ENCODE assay signal across 25 mouse cellular contexts in the genomic region with DNA sequence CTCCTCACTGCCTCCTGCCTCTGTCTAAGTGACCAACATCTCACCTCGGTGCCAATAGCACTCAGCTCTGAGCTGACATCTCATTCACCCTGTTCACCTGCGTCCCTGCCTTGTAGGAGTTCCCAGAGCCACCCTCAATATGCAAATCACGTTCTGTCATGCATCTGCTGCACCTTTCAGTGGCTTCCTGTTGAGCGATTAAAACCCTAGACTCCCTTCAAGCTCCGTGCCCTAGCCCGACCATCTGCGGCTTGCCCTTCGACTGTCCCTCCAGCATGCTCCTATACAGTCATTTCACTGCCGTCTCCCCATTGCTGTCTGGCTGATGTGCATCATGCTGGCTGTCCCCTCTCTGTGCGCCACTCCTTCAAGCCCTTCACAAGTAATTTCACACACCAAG.
A peak's percentile ranks its signal among the peaks of the same experiment; 100 is the strongest.
DNase-seq lines count a peak whose midpoint lies in the region; ATAC-seq and TF ChIP-seq lines count a peak whose summit lies in the region.
"Had no signal": no experiment of that assay in that cellular context is flagged by ENCODE, and none has a peak within 500 bp of the region (broad histone marks: within the 10 kb centered on the region; RNA-seq: fewer than 3 reads in every experiment).

No protein-coding gene starts in this region.

- no peak for TF ChIP-seq CTCF in layer of hippocampus, adult 2 months (conservative IDR thresholded peaks at IDR 0.05)

- H3K9me3 ChIP-seq in neural tube, embryonic 13.5 days, result no peaks in the 10 kb centered on the region
- no peaks in the 10 kb centered on the region for H3K9me3 ChIP-seq in hindbrain, embryonic 16.5 days (ENCODE audit: control insufficient read depth, low read length)
- H3K9me3 ChIP-seq: embryonic facial prominence, embryonic 13.5 days; heart, embryonic 12.5 days; midbrain, embryonic 10.5 days had no signal

- H3K4me1 ChIP-seq in neural tube, embryonic 13.5 days (replicated peaks), result peaks cover 27% of the 10 kb centered on the region
- H3K4me1 ChIP-seq in hindbrain, embryonic 16.5 days (ENCODE audit: control insufficient read depth, insufficient read depth, low read depth, low read length), result peaks cover 9% of the 10 kb centered on the region; the same call in 1 of the 2 replicates

- DNase-seq in layer of hippocampus, adult 2 months (ENCODE audit: low spot score in 2 of 2), result no peak
- no peak for DNase-seq in layer of hippocampus, postnatal 25 days (ENCODE audit: extremely low spot score in 1 of 2, low spot score in 1 of 2)
- no peak for DNase-seq in neural tube, embryonic 10.5 days (ENCODE audit: extremely low spot score, low spot score)
- no peak for DNase-seq in embryo, embryonic 11 days
- no peak for DNase-seq in right cerebral cortex, adult 18-20 months
- DNase-seq: adrenal gland, postnatal 10 days; cerebellum, adult 2 months; cerebellum, postnatal 25 days; gastrocnemius, postnatal 10 days; heart, adult 18-20 months; heart, postnatal 10 days; kidney, adult 18-20 months; kidney, postnatal 4 days; retina, postnatal 1 day; thymus, adult 18-20 months; thymus, postnatal 4 days had no signal

- no peak overlapping the region for H3K9ac ChIP-seq in neural tube, embryonic 13.5 days
- no peak overlapping the region for H3K9ac ChIP-seq in hindbrain, embryonic 16.5 days (ENCODE audit: low read depth, low read length)
- H3K9ac ChIP-seq: embryonic facial prominence, embryonic 13.5 days; heart, embryonic 12.5 days had no signal

- H3K4me2 ChIP-seq in neural tube, embryonic 13.5 days, result no peak overlapping the region
- no peak overlapping the region for H3K4me2 ChIP-seq in hindbrain, embryonic 16.5 days (ENCODE audit: low read length)
- H3K4me2 ChIP-seq: embryonic facial prominence, embryonic 13.5 days; heart, embryonic 12.5 days had no signal

- H3K4me3 ChIP-seq in layer of hippocampus, adult 2 months, result no peak overlapping the region
- H3K4me3 ChIP-seq in neural tube, embryonic 13.5 days, result no peak overlapping the region
- H3K4me3 ChIP-seq in hindbrain, embryonic 16.5 days (ENCODE audit: low read length), result no peak overlapping the region
- H3K4me3 ChIP-seq: embryonic facial prominence, embryonic 13.5 days; erythroblast, embryonic 14.5 days; heart, embryonic 12.5 days; midbrain, embryonic 10.5 days; myocyte had no signal

- peak; percentile 36 for ATAC-seq in neural tube, embryonic 13.5 days (ENCODE audit: low read depth)
- ATAC-seq in hindbrain, embryonic 16.5 days, result peak; percentile 52; the same call in 1 of the 2 replicates
- ATAC-seq: forebrain, embryonic 16.5 days; inflammation-experienced regulatory T-cells, adult 6 months had no signal

- WGBS in neural tube, embryonic 13.5 days, result 43% methylated on average over 10 of the region's 10 CpGs
- 40% methylated on average over 10 of the region's 10 CpGs for WGBS in hindbrain, embryonic 16.5 days

- no peaks in the 10 kb centered on the region for H3K27me3 ChIP-seq in neural tube, embryonic 13.5 days
- H3K27me3 ChIP-seq in hindbrain, embryonic 16.5 days (replicated peaks; ENCODE audit: control insufficient read depth, insufficient read depth, low read length), result no peaks in the 10 kb centered on the region
- H3K27me3 ChIP-seq: embryonic facial prominence, embryonic 13.5 days had no signal

- H3K36me3 ChIP-seq in neural tube, embryonic 13.5 days, result no peaks in the 10 kb centered on the region
- no peaks in the 10 kb centered on the region for H3K36me3 ChIP-seq in hindbrain, embryonic 16.5 days (ENCODE audit: control insufficient read depth, insufficient read depth, low read length)
- H3K36me3 ChIP-seq: embryonic facial prominence, embryonic 13.5 days; heart, embryonic 12.5 days; midbrain, embryonic 10.5 days had no signal

- peak overlapping the region; percentile 43 for H3K27ac ChIP-seq in layer of hippocampus, adult 2 months
- no peak overlapping the region for H3K27ac ChIP-seq in neural tube, embryonic 13.5 days (replicated peaks)
- H3K27ac ChIP-seq in hindbrain, embryonic 16.5 days (ENCODE audit: low read depth, low read length), result no peak overlapping the region
- H3K27ac ChIP-seq: embryonic facial prominence, embryonic 13.5 days; midbrain, embryonic 10.5 days had no signal
